Mouse (Mus musculus) neural tube, embryonic 13.5 days (tissue): ENCODE data around the gene Trcg1. TPM values are rescaled to one million over a fixed set of nuclear protein-coding genes. Genes with fewer than 3 reads are reported as not detected.
A peak's percentile ranks its signal among the peaks of the same experiment; 100 is the strongest.
"Not testable (repeated sequence)": the region's sequence is repeated elsewhere in the genome, so short reads cannot be mapped to it uniquely, and the experiment has no call there.

ENCODE experiments used
- ATAC-seq: fragments of 200-750 bp; cut with Nextera tagmentation; 2 replicates; pipeline ENCODE4 v1.8.0; 2017; ENCODE audit warnings: low read depth, mild to moderate bottlenecking, moderate TSS enrichment, moderate library complexity
- H3K27ac ChIP-seq: fragments of 300-500 bp; sonication (generic); replicated peaks from 2 replicates; pipeline ENCODE4 v1.5.1; 2015; ENCODE audit warnings: moderate library complexity, mild to moderate bottlenecking, inconsistent platforms
- H3K27me3 ChIP-seq: fragments of 300-500 bp; sonication (generic); 2 replicates; pipeline ENCODE4 v1.6.1; 2015; ENCODE audit warnings: mild to moderate bottlenecking, inconsistent platforms
- H3K36me3 ChIP-seq: fragments of 300-500 bp; sonication (generic); 2 replicates; pipeline ENCODE4 v1.6.1; 2015; ENCODE audit warnings: mild to moderate bottlenecking, inconsistent platforms
- H3K4me1 ChIP-seq: fragments of 300-500 bp; sonication (generic); replicated peaks from 2 replicates; pipeline ENCODE4 v1.6.1; 2015; ENCODE audit warnings: inconsistent platforms
- H3K4me2 ChIP-seq: fragments of 300-500 bp; sonication (generic); 2 replicates; pipeline ENCODE4 v1.6.1; 2015; ENCODE audit warnings: inconsistent platforms, mild to moderate bottlenecking, moderate library complexity
- H3K4me3 ChIP-seq: fragments of 300-500 bp; sonication (generic); 2 replicates; pipeline ENCODE4 v1.5.1; 2015; ENCODE audit warnings: mild to moderate bottlenecking, inconsistent platforms
- H3K9ac ChIP-seq: fragments of 300-500 bp; sonication (generic); 2 replicates; pipeline ENCODE4 v1.6.1; 2015; ENCODE audit warnings: moderate library complexity, mild to moderate bottlenecking, inconsistent platforms
- H3K9me3 ChIP-seq: fragments of 300-500 bp; sonication (generic); 2 replicates; pipeline ENCODE4 v1.6.1; 2016; ENCODE audit warnings: inconsistent platforms
- WGBS: fragments of 180-500 bp; shearing (Covaris S2); methylation state at CpG from one replicate; pipeline ENCODE4 v1.1.7; 2015; 5-methylcytosine and 5-hydroxymethylcytosine counted together
- polyA plus RNA-seq: library from polyadenylated mRNA; unstranded; fragments of >200 nt; fragmentation: Nextera tagmentation; extraction: Ambion mirVana; gene quantifications from 2 replicates; pipeline ENCODE4 v1.2.1, GENCODE M21; 2015

Gene Trcg1
- not detected in 2 replicates for polyA plus RNA-seq

- Histone ChIP-seq H3K27me3 (no peaks in the 10 kb centered on the region), H3K9ac (no peak within 1 kb of the TSS), H3K4me1 (no peaks in the 10 kb centered on the region), H3K4me3 (no peak within 1 kb of the TSS), H3K4me2 (no peak within 1 kb of the TSS), H3K9me3 (no peaks in the 10 kb centered on the region), H3K36me3 (no peaks in the 10 kb centered on the region), H3K27ac (no peak within 1 kb of the TSS)
- WGBS = 89% methylated on average over 2 of the region's 2 CpGs
- ATAC-seq = no peak
Observed at GRCm38 (mm10) chr9:57236256-57236655, at the start of gene Trcg1. Gene Trcg1 (plus strand): TSS chr9:57236556.

DNA sequence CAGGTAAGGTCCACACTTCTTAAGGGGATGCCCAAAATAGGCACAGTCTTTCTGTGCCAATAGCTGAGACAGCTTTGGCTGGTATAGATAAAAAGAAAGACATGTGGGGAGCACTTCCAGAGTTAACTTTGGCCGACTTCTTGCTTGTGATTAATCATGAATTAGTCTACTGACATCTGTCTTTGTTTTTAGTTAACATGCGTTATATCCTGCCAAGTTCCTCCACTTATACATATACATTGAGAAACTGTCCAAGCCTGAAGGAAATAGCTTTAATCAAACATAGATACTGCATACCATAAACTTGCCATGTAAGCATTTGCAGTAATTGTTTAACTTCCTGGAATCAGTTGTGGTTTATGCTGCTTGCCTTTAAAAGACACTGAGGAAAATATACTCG is 39.6 kb upstream of the Trcg1 start:
- Histone ChIP-seq H3K9ac (no peak overlapping the region), H3K9me3 (no peaks in the 10 kb centered on the region), H3K4me2 (no peak overlapping the region), H3K27me3 (no peaks in the 10 kb centered on the region), H3K36me3 (no peaks in the 10 kb centered on the region), H3K4me1 (no peaks in the 10 kb centered on the region), H3K27ac (no peak overlapping the region), H3K4me3 (no peak overlapping the region)
- ATAC-seq = no peak
- WGBS = 83% methylated on average over 3 of the region's 3 CpGs

GRCm38 (mm10) chr9:57197414-57197813 is 38.9 kb upstream of the Trcg1 start:
- no peak overlapping the region for H3K4me3 ChIP-seq
- no peak overlapping the region for H3K4me2 ChIP-seq
- ATAC-seq = no peak
- no peaks in the 10 kb centered on the region for H3K4me1 ChIP-seq
- WGBS = 72% methylated on average over 8 of the region's 8 CpGs
- H3K27me3 ChIP-seq = no peaks in the 10 kb centered on the region
- H3K27ac ChIP-seq = no peak overlapping the region
- no peak overlapping the region for H3K9ac ChIP-seq
- H3K9me3 ChIP-seq = no peaks in the 10 kb centered on the region
- no peaks in the 10 kb centered on the region for H3K36me3 ChIP-seq

GRCm38 (mm10) chr9:57202981-57203380 is 33.4 kb upstream of the Trcg1 start:
- 81% methylated on average over 7 of the region's 7 CpGs for WGBS
- Histone ChIP-seq H3K4me1 (no peaks in the 10 kb centered on the region), H3K9ac (no peak overlapping the region), H3K36me3 (no peaks in the 10 kb centered on the region), H3K4me3 (no peak overlapping the region), H3K9me3 (no peaks in the 10 kb centered on the region), H3K27ac (no peak overlapping the region), H3K27me3 (no peaks in the 10 kb centered on the region), H3K4me2 (no peak overlapping the region)
- ATAC-seq = no peak

GRCm38 (mm10) chr9:57203571-57203970 is 32.8 kb upstream of the Trcg1 start:
- H3K4me1 ChIP-seq, H3K27ac ChIP-seq, ATAC-seq, H3K9ac ChIP-seq, H3K9me3 ChIP-seq, H3K4me3 ChIP-seq, H3K4me2 ChIP-seq, H3K36me3 ChIP-seq, H3K27me3 ChIP-seq: not testable (repeated sequence)
- WGBS = 92% methylated on average over 13 of the region's 13 CpGs

DNA sequence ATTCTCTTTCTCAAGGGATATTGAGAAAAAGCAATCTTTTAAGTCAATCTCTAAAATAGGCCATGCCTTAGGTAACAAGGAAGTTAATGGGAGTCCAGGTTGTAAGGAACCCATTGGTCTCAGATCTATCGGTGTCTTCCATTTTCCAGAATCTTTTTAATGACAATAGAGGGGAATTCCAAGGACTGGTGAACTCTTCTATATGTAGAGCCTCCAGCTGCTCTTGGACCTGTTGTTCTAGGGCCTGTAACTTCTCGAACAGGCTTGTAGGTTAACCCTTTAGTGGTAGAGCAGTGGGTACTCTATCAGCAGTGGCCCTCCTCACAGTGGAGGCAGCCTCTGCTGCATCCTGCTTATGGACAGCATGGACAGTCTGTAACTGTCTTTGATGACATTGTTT is 29.5 kb upstream of the Trcg1 start:
- Histone ChIP-seq H3K9me3 (no peaks in the 10 kb centered on the region), H3K9ac (no peak overlapping the region), H3K27ac (no peak overlapping the region), H3K4me2 (no peak overlapping the region), H3K27me3 (no peaks in the 10 kb centered on the region), H3K4me3 (no peak overlapping the region), H3K4me1 (no peaks in the 10 kb centered on the region), H3K36me3 (no peaks in the 10 kb centered on the region)
- 65% methylated on average over 2 of the region's 2 CpGs for WGBS
- no peak for ATAC-seq

DNA sequence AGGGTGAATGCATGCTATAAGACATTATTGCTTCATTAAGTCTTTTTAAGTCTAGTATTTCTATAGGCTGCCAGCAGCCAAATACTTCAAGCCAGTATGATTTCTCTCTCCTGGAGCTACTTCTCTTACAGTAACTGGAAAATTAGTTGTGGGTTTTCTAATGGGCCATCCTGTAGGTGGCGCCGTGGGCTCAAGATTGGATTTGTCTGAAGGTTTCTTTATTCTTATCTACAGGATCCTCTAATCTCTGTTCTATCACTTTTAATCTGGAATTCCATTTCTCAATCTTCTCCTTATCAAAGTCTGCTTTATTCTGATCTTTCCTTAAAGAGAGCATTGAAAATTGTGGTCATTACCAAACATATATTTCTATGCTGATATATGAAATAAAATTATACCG is 27.0 kb upstream of the Trcg1 start:
- no peaks in the 10 kb centered on the region for H3K9me3 ChIP-seq
- no peak overlapping the region for H3K4me2 ChIP-seq
- H3K9ac ChIP-seq = no peak overlapping the region
- H3K4me3 ChIP-seq = no peak overlapping the region
- H3K27me3 ChIP-seq = no peaks in the 10 kb centered on the region
- H3K4me1 ChIP-seq = no peaks in the 10 kb centered on the region
- H3K27ac ChIP-seq = no peak overlapping the region
- ATAC-seq = no peak
- WGBS = 32% methylated on average over 3 of the region's 3 CpGs
- H3K36me3 ChIP-seq = no peaks in the 10 kb centered on the region

- H3K9me3 ChIP-seq = no peaks in the 10 kb centered on the region
- H3K4me1 ChIP-seq = no peaks in the 10 kb centered on the region
- no peaks in the 10 kb centered on the region for H3K36me3 ChIP-seq
- H3K27ac ChIP-seq = no peak overlapping the region
- H3K4me3 ChIP-seq = no peak overlapping the region
- 39% methylated on average over 9 of the region's 9 CpGs for WGBS
- H3K4me2 ChIP-seq = no peak overlapping the region
- H3K9ac ChIP-seq = no peak overlapping the region
- no peak for ATAC-seq
- no peaks in the 10 kb centered on the region for H3K27me3 ChIP-seq
Observed at GRCm38 (mm10) chr9:57212448-57213222, 23.7 kb upstream of the Trcg1 start.

DNA sequence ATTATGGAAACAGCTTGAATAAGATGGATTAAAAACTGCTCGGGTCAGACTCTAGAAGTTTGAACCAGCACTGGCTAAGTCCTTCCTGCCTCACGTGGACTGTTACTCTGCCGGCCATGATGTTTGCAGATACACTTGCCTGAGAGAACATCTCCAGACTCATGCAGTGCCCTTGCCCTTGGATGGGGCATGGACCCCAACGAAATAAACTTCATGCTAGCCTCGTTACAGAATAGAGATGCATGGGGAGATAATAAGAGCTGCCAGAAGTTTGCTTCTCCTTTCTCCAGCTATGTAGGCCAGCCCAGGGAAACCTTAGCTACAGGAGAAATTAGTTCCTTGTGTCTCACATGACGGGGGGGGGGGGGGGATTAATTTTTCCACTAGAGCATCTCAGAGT is 21.9 kb upstream of the Trcg1 start:
- 80% methylated on average over 6 of the region's 6 CpGs for WGBS
- Histone ChIP-seq H3K9ac (no peak overlapping the region), H3K9me3 (no peaks in the 10 kb centered on the region), H3K27ac (no peak overlapping the region), H3K4me1 (no peaks in the 10 kb centered on the region), H3K27me3 (no peaks in the 10 kb centered on the region), H3K36me3 (no peaks in the 10 kb centered on the region), H3K4me3 (no peak overlapping the region), H3K4me2 (no peak overlapping the region)
- ATAC-seq = no peak

- H3K27me3 ChIP-seq = no peaks in the 10 kb centered on the region
- no peak overlapping the region for H3K9ac ChIP-seq
- ATAC-seq = no peak
- H3K4me3 ChIP-seq = no peak overlapping the region
- WGBS = 83% methylated on average over 6 of the region's 6 CpGs
- no peaks in the 10 kb centered on the region for H3K4me1 ChIP-seq
- no peaks in the 10 kb centered on the region for H3K36me3 ChIP-seq
- H3K27ac ChIP-seq = no peak overlapping the region
- no peak overlapping the region for H3K4me2 ChIP-seq
- H3K9me3 ChIP-seq = no peaks in the 10 kb centered on the region
Observed at GRCm38 (mm10) chr9:57217220-57217619, 19.1 kb upstream of the Trcg1 start.

DNA sequence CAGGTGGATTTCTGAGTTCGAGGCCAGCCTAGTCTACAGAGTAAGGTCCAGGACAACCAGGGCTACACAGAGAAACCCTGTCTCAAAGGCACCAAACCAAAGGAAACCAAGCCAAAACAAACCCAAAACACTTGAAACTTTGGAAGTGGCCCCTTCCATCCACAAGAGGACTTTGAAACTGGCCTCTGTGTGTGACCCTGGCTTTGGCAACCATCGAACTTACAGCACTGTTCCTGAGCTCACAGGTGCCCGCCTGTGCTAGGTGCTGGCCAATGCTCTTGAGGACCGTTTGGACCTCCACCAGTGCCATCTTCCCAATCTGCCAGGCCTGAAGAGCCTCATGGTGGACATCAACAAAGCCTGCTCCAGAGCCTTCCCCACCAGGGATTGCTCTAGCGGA is 17.6 kb upstream of the Trcg1 start:
- no peak overlapping the region for H3K27ac ChIP-seq
- H3K4me2 ChIP-seq = no peak overlapping the region
- WGBS = 91% methylated on average over 5 of the region's 5 CpGs

GRCm38 (mm10) chr9:57219511-57219910 is 16.8 kb upstream of the Trcg1 start:
- no peak for ATAC-seq
- H3K36me3 ChIP-seq = no peaks in the 10 kb centered on the region
- H3K4me2 ChIP-seq = no peak overlapping the region
- H3K27me3 ChIP-seq = no peaks in the 10 kb centered on the region
- no peaks in the 10 kb centered on the region for H3K4me1 ChIP-seq
- whole genome bisulfite sequencing = 90% methylated on average over 1 of the region's 1 CpGs
- no peak overlapping the region for H3K4me3 ChIP-seq
- no peak overlapping the region for H3K27ac ChIP-seq
- H3K9ac ChIP-seq = no peak overlapping the region
- no peaks in the 10 kb centered on the region for H3K9me3 ChIP-seq

More for the DNA sequence above, 17.6 kb upstream of the Trcg1 start:
- Histone ChIP-seq H3K9ac (no peak overlapping the region), H3K27me3 (no peaks in the 10 kb centered on the region), H3K36me3 (no peaks in the 10 kb centered on the region), H3K4me3 (no peak overlapping the region), H3K9me3 (no peaks in the 10 kb centered on the region), H3K4me1 (no peaks in the 10 kb centered on the region)
- no peak for ATAC-seq

GRCm38 (mm10) chr9:57220356-57220755 is 16.0 kb upstream of the Trcg1 start:
- Histone ChIP-seq H3K4me2 (no peak overlapping the region), H3K27me3 (no peaks in the 10 kb centered on the region), H3K9ac (no peak overlapping the region), H3K9me3 (no peaks in the 10 kb centered on the region), H3K4me3 (no peak overlapping the region), H3K4me1 (no peaks in the 10 kb centered on the region), H3K36me3 (no peaks in the 10 kb centered on the region), H3K27ac (no peak overlapping the region)
- 0 out of 2 replicates have a peak, but pooled peaks have one; percentile 40 for ATAC-seq
- 33% methylated on average over 6 of the region's 6 CpGs for WGBS
